In genomic region chr19:37956006-37956405, GRCm38 (mm10) we compare ENCODE assay signal across 14 mouse cellular contexts.
DNase-seq lines count a peak whose midpoint lies in the region; ATAC-seq and TF ChIP-seq lines count a peak whose summit lies in the region.
"Had no signal": no experiment of that assay in that cellular context is flagged by ENCODE, and none has a peak within 500 bp of the region (broad histone marks: within the 10 kb centered on the region; RNA-seq: fewer than 3 reads in every experiment).

No protein-coding gene starts in this region.

- 71% methylated on average over 3 of the region's 3 CpGs for WGBS in intestine, embryonic 15.5 days
- 59% methylated on average over 3 of the region's 3 CpGs for WGBS in intestine, embryonic 16.5 days
- 60% methylated on average over 3 of the region's 3 CpGs for WGBS in stomach, postnatal 0 days
- 92% methylated on average over 3 of the region's 3 CpGs for WGBS in forebrain, embryonic 11.5 days

- H3K4me3 ChIP-seq in intestine, embryonic 15.5 days (replicated peaks), result no peak overlapping the region
- H3K4me3 ChIP-seq in intestine, embryonic 16.5 days (ENCODE audit: low read length), result no peak overlapping the region
- H3K4me3 ChIP-seq in stomach, postnatal 0 days (ENCODE audit: low read depth, low read length), result no peak overlapping the region
- no peak overlapping the region for H3K4me3 ChIP-seq in forebrain, embryonic 11.5 days (ENCODE audit: low read depth, low read length)
- H3K4me3 ChIP-seq: embryonic facial prominence, embryonic 15.5 days; heart, embryonic 12.5 days; left cerebral cortex, adult 2 months; limb, embryonic 15.5 days; neural tube, embryonic 15.5 days; stomach, embryonic 15.5 days had no signal

- H3K36me3 ChIP-seq in intestine, embryonic 15.5 days, result no peaks in the 10 kb centered on the region
- H3K36me3 ChIP-seq in intestine, embryonic 16.5 days (ENCODE audit: control insufficient read depth, insufficient read depth, low read length), result no peaks in the 10 kb centered on the region
- H3K36me3 ChIP-seq in stomach, postnatal 0 days (ENCODE audit: control insufficient read depth, insufficient read depth, low read length), result peaks cover 7% of the 10 kb centered on the region; the same call in 1 of the 2 replicates
- H3K36me3 ChIP-seq in forebrain, embryonic 11.5 days (ENCODE audit: control insufficient read depth, insufficient read depth, low read length), result no peaks in the 10 kb centered on the region
- H3K36me3 ChIP-seq: heart, embryonic 12.5 days; neural tube, embryonic 15.5 days had no signal

- H3K9ac ChIP-seq in intestine, embryonic 15.5 days, result no peak overlapping the region
- H3K9ac ChIP-seq in intestine, embryonic 16.5 days (ENCODE audit: low read depth, low read length), result no peak overlapping the region
- H3K9ac ChIP-seq in stomach, postnatal 0 days (ENCODE audit: low read length), result no peak overlapping the region
- no peak overlapping the region for H3K9ac ChIP-seq in forebrain, embryonic 11.5 days (ENCODE audit: low read length)
- H3K9ac ChIP-seq: embryonic facial prominence, embryonic 15.5 days; heart, embryonic 12.5 days; limb, embryonic 15.5 days; neural tube, embryonic 15.5 days; stomach, embryonic 15.5 days had no signal

- no peak for TF ChIP-seq EP300 in stomach, postnatal 0 days (optimal IDR thresholded peaks at IDR 0.05)

- H3K4me1 ChIP-seq in intestine, embryonic 15.5 days (replicated peaks), result no peaks in the 10 kb centered on the region
- no peaks in the 10 kb centered on the region for H3K4me1 ChIP-seq in intestine, embryonic 16.5 days (ENCODE audit: control insufficient read depth, insufficient read depth, low read length)
- no peaks in the 10 kb centered on the region for H3K4me1 ChIP-seq in stomach, postnatal 0 days (replicated peaks; ENCODE audit: control insufficient read depth, insufficient read depth)
- no peaks in the 10 kb centered on the region for H3K4me1 ChIP-seq in forebrain, embryonic 11.5 days (replicated peaks; ENCODE audit: control insufficient read depth, insufficient read depth, low read length)
- H3K4me1 ChIP-seq: embryonic facial prominence, embryonic 15.5 days; heart, embryonic 12.5 days; limb, embryonic 15.5 days; neural tube, embryonic 15.5 days; stomach, embryonic 15.5 days had no signal

- DNase-seq in adrenal gland, adult (ENCODE audit: inconsistent age in 2 of 2, low spot score in 1 of 2), result peak; percentile 15 to 63
- DNase-seq in adrenal gland, postnatal 4 days (ENCODE audit: low spot score in 2 of 2), result no peak
- DNase-seq in lung, postnatal 10 days, result peak; percentile 40
- DNase-seq in stomach, postnatal 0 days (ENCODE audit: low spot score), result no peak
- DNase-seq in forebrain, embryonic 11.5 days (ENCODE audit: low spot score), result no peak

- no peaks in the 10 kb centered on the region for H3K9me3 ChIP-seq in intestine, embryonic 15.5 days
- no peaks in the 10 kb centered on the region for H3K9me3 ChIP-seq in intestine, embryonic 16.5 days (ENCODE audit: control insufficient read depth, low read length)
- H3K9me3 ChIP-seq in stomach, postnatal 0 days (ENCODE audit: control insufficient read depth, low read length), result no peaks in the 10 kb centered on the region
- H3K9me3 ChIP-seq in forebrain, embryonic 11.5 days (ENCODE audit: control insufficient read depth, low read length), result no peaks in the 10 kb centered on the region
- H3K9me3 ChIP-seq: embryonic facial prominence, embryonic 15.5 days; heart, embryonic 12.5 days; limb, embryonic 15.5 days; neural tube, embryonic 15.5 days; stomach, embryonic 15.5 days had no signal

- H3K27me3 ChIP-seq in intestine, embryonic 15.5 days (replicated peaks), result no peaks in the 10 kb centered on the region
- no peaks in the 10 kb centered on the region for H3K27me3 ChIP-seq in intestine, embryonic 16.5 days (replicated peaks; ENCODE audit: control insufficient read depth, insufficient read depth, low read length)
- no peaks in the 10 kb centered on the region for H3K27me3 ChIP-seq in stomach, postnatal 0 days (ENCODE audit: control insufficient read depth, insufficient read depth, low read length)
- no peaks in the 10 kb centered on the region for H3K27me3 ChIP-seq in forebrain, embryonic 11.5 days (ENCODE audit: control insufficient read depth, insufficient read depth, low read length)
- H3K27me3 ChIP-seq: embryonic facial prominence, embryonic 15.5 days; heart, embryonic 12.5 days; limb, embryonic 15.5 days; neural tube, embryonic 15.5 days; stomach, embryonic 15.5 days had no signal

- TF ChIP-seq CTCF in stomach, postnatal 0 days (IDR thresholded peaks at IDR 0.05; ENCODE audit: low read depth), result no peak

- H3K27ac ChIP-seq in intestine, embryonic 15.5 days, result no peak overlapping the region
- no peak overlapping the region for H3K27ac ChIP-seq in intestine, embryonic 16.5 days (ENCODE audit: low read length)
- 0 out of 2 replicates have a peak overlapping the region, but pooled peaks have one; percentile 24 for H3K27ac ChIP-seq in stomach, postnatal 0 days (replicated peaks)
- no peak overlapping the region for H3K27ac ChIP-seq in forebrain, embryonic 11.5 days (ENCODE audit: low read depth, low read length)
- H3K27ac ChIP-seq: embryonic facial prominence, embryonic 15.5 days; left cerebral cortex, adult 2 months; limb, embryonic 15.5 days; neural tube, embryonic 15.5 days; stomach, embryonic 15.5 days had no signal

- H3K4me2 ChIP-seq in intestine, embryonic 15.5 days (replicated peaks), result no peak overlapping the region
- no peak overlapping the region for H3K4me2 ChIP-seq in intestine, embryonic 16.5 days (ENCODE audit: low read depth, low read length)
- H3K4me2 ChIP-seq in stomach, postnatal 0 days (replicated peaks; ENCODE audit: low read depth), result no peak overlapping the region
- no peak overlapping the region for H3K4me2 ChIP-seq in forebrain, embryonic 11.5 days (ENCODE audit: low read depth, low read length, severe bottlenecking)
- H3K4me2 ChIP-seq: embryonic facial prominence, embryonic 15.5 days; heart, embryonic 12.5 days; limb, embryonic 15.5 days; neural tube, embryonic 15.5 days; stomach, embryonic 15.5 days had no signal

- 0 out of 2 replicates have a peak, but pooled peaks have one; percentile 41 for ATAC-seq in intestine, embryonic 15.5 days
- no peak for ATAC-seq in intestine, embryonic 16.5 days
- no peak for ATAC-seq in stomach, postnatal 0 days (ENCODE audit: low FRiP score, low TSS enrichment)
- ATAC-seq in frontal cortex, adult (ENCODE audit: low TSS enrichment), result no peak
- no peak for ATAC-seq in forebrain, embryonic 11.5 days (replicated peaks; ENCODE audit: low FRiP score)

Comparison
In these comparisons a context has a peak if more than half of its experiments do, and no peak if none do; other contexts are left out.
1. DNase-seq: peak in adrenal gland, adult (2 of 2) and lung, postnatal 10 days (single experiment); none in adrenal gland, postnatal 4 days (0 of 2), stomach, postnatal 0 days (single experiment) and forebrain, embryonic 11.5 days (single experiment).